Mouse (Mus musculus): ENCODE results near the gene Csrnp2. TPM values are rescaled to one million over a fixed set of nuclear protein-coding genes. Genes with fewer than 3 reads are reported as not detected.
"Not testable (repeated sequence)": the region's sequence is repeated elsewhere in the genome, so short reads cannot be mapped to it uniquely, and the experiment has no call there.

The Csrnp2 gene
- 10.4 and 10.9 TPM in 2 replicates for polyA plus RNA-seq (2015; fragmentation: Nextera tagmentation; extraction: Ambion mirVana)

GRCm38 (mm10) chr15:100495102-100495501 is at the start of gene Csrnp2:
Csrnp2 (minus strand) TSS chr15:100495488.
- H3K27me3 ChIP-seq (ENCODE audit: insufficient read depth, low read length): no peaks in the 10 kb centered on the region
- peak; percentile 95 for ATAC-seq (replicated peaks; ENCODE audit: low FRiP score, low read depth)
- H3K36me3 ChIP-seq (ENCODE audit: insufficient read depth, low read length): no peaks in the 10 kb centered on the region
- peak within 1 kb of the TSS; percentile 90 for H3K27ac ChIP-seq
- peak within 1 kb of the TSS; percentile 88 for H3K4me3 ChIP-seq (replicated peaks; ENCODE audit: low read depth, low read length)
- WGBS: under 1% methylated on average over 40 of the region's 40 CpGs
- peak within 1 kb of the TSS; percentile 89 for H3K9ac ChIP-seq (ENCODE audit: low read depth, low read length)
- peak within 1 kb of the TSS; percentile 98 for H3K4me2 ChIP-seq (ENCODE audit: low read length)
- DNase-seq (ENCODE audit: low spot score): peak; percentile 96
- peaks cover 25% of the 10 kb centered on the region; the same call in 1 of the 2 replicates for H3K4me1 ChIP-seq (replicated peaks; ENCODE audit: insufficient read depth, low read length)
- no peaks in the 10 kb centered on the region for H3K9me3 ChIP-seq (replicated peaks; ENCODE audit: low read length)
- peak; percentile 65 for TF ChIP-seq CTCF (IDR thresholded peaks at IDR 0.05; ENCODE audit: low read depth)

- WGBS: 97% methylated on average over 14 of the region's 14 CpGs
- not testable (repeated sequence) for H3K27ac ChIP-seq
These were observed 48.4 kb upstream of the Csrnp2 start for GRCm38 (mm10) chr15:100543651-100544030.

DNA sequence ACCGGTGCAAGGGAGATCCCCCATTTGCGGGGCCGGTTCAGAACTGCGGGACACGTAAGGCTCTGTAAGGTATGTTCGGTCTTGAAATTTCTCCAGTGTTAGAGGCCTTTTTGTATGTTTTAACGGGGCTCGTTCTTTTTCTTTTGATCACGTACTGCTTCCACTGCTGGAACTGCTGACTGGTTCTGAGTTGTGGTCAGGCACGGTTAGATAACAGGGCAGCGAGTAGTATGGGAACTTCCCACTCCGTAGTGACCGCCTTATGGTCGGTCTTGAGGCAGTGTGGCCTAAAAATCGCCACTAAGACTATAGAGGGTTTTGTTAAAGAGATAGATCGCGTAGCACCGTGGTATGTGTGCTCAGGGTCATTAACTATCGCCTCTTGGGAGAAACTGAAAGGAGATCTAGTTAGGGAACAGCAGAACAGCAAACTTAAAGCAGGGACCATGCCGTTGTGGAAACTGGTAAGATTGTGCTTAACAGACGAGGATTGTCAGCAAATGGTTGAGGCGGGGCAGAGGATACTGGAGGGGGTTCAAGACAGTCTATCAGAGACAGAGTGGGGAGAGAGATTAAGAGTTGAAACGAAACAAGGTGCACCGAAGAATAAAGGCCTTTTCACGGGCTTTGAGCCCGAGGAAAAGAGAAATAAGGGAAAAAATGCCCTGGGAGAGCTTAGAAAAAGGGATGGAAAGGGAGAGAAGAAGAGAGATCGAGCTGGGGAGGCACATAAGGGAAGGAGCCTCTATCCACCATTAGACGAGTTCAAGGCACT is 47.8 kb upstream of the Csrnp2 start:
- not testable (repeated sequence) for H3K27ac ChIP-seq; H3K9me3 ChIP-seq (replicated peaks; ENCODE audit: low read length); H3K4me2 ChIP-seq (ENCODE audit: low read length); ATAC-seq (replicated peaks; ENCODE audit: low FRiP score, low read depth); DNase-seq (ENCODE audit: low spot score); H3K4me3 ChIP-seq (replicated peaks; ENCODE audit: low read depth, low read length); H3K9ac ChIP-seq (ENCODE audit: low read depth, low read length); H3K27me3 ChIP-seq (ENCODE audit: insufficient read depth, low read length); H3K4me1 ChIP-seq (replicated peaks; ENCODE audit: insufficient read depth, low read length)
- WGBS: 98% methylated on average over 24 of the region's 28 CpGs
- H3K36me3 ChIP-seq (ENCODE audit: insufficient read depth, low read length): peaks cover 11% of the 10 kb centered on the region; the same call in 1 of the 2 replicates

More at GRCm38 (mm10) chr15:100543651-100544030, 48.4 kb upstream of the Csrnp2 start:
- not testable (repeated sequence) for H3K4me3 ChIP-seq (replicated peaks; ENCODE audit: low read depth, low read length); H3K4me2 ChIP-seq (ENCODE audit: low read length); H3K27me3 ChIP-seq (ENCODE audit: insufficient read depth, low read length); H3K9ac ChIP-seq (ENCODE audit: low read depth, low read length); H3K9me3 ChIP-seq (replicated peaks; ENCODE audit: low read length); ATAC-seq (replicated peaks; ENCODE audit: low FRiP score, low read depth); DNase-seq (ENCODE audit: low spot score); H3K4me1 ChIP-seq (replicated peaks; ENCODE audit: insufficient read depth, low read length)
- H3K36me3 ChIP-seq (ENCODE audit: insufficient read depth, low read length): peaks cover 14% of the 10 kb centered on the region; the same call in 1 of the 2 replicates

DNA sequence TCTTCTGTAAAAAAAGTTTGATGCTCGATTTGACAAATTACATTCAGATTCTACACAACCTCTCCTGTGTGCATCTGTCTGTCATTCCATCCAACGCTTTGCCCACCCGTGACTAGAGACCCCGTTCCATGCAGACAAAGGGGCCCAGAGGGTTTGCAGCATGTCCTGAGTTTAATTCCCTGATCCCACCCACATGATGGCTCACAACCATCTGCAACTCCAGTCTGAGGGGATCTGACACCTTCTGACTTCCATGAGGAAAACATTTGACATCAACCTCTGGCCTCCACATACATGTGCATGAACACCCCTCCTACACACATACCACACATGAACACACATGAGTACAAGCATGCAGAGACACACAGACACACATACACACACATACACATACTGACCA is 46.1 kb upstream of the Csrnp2 start:
- 95% methylated on average over 4 of the region's 4 CpGs for WGBS
- Histone ChIP-seq H3K36me3 (ENCODE audit: insufficient read depth, low read length) (peaks cover 11% of the 10 kb centered on the region; the same call in 1 of the 2 replicates), H3K4me1 (replicated peaks; ENCODE audit: insufficient read depth, low read length) (no peaks in the 10 kb centered on the region), H3K27me3 (ENCODE audit: insufficient read depth, low read length) (no peaks in the 10 kb centered on the region), H3K4me2 (ENCODE audit: low read length) (no peak overlapping the region), H3K4me3 (replicated peaks; ENCODE audit: low read depth, low read length) (no peak overlapping the region), H3K9ac (ENCODE audit: low read depth, low read length) (no peak overlapping the region), H3K9me3 (replicated peaks; ENCODE audit: low read length) (no peaks in the 10 kb centered on the region), H3K27ac (no peak overlapping the region)
- ATAC-seq (replicated peaks; ENCODE audit: low FRiP score, low read depth) (no peak), DNase-seq (ENCODE audit: low spot score) (no peak)
- TF ChIP-seq CTCF (IDR thresholded peaks at IDR 0.05; ENCODE audit: low read depth): no peak

DNA sequence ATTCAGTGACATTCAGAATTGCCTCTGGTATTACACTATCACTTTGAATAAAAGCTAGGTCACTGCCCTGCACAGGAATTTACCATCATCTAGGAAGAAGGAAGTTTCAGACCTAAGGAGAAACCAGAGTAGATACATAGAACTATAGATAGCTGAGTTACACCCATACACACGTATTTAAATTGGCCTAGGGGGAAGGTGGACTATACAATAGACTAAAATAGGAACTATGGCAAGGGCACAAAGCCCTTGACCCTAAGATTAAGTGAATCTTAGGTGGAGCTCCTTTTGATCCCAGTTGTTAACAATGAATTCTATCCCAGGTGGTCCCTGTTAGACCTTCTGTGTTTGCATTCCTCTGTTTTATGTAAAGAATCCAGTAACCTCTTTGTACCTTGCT is 45.7 kb upstream of the Csrnp2 start:
- 82% methylated on average over 1 of the region's 1 CpGs for WGBS
- not testable (repeated sequence) for H3K4me2 ChIP-seq (ENCODE audit: low read length); H3K27ac ChIP-seq; H3K27me3 ChIP-seq (ENCODE audit: insufficient read depth, low read length); DNase-seq (ENCODE audit: low spot score); H3K9ac ChIP-seq (ENCODE audit: low read depth, low read length); ATAC-seq (replicated peaks; ENCODE audit: low FRiP score, low read depth); H3K4me1 ChIP-seq (replicated peaks; ENCODE audit: insufficient read depth, low read length); H3K4me3 ChIP-seq (replicated peaks; ENCODE audit: low read depth, low read length); H3K9me3 ChIP-seq (replicated peaks; ENCODE audit: low read length)
- peaks cover 11% of the 10 kb centered on the region; the same call in 1 of the 2 replicates for H3K36me3 ChIP-seq (ENCODE audit: insufficient read depth, low read length)

- no peaks in the 10 kb centered on the region for H3K9me3 ChIP-seq (replicated peaks; ENCODE audit: low read length)
- no peak for TF ChIP-seq CTCF (IDR thresholded peaks at IDR 0.05; ENCODE audit: low read depth)
- WGBS: 95% methylated on average over 9 of the region's 9 CpGs
- H3K4me3 ChIP-seq (replicated peaks; ENCODE audit: low read depth, low read length): no peak overlapping the region
- H3K4me1 ChIP-seq (replicated peaks; ENCODE audit: insufficient read depth, low read length): no peaks in the 10 kb centered on the region
- H3K36me3 ChIP-seq (ENCODE audit: insufficient read depth, low read length): peaks cover 11% of the 10 kb centered on the region; the same call in 1 of the 2 replicates
- DNase-seq (ENCODE audit: low spot score) (no peak), ATAC-seq (replicated peaks; ENCODE audit: low FRiP score, low read depth) (no peak)
- no peak overlapping the region for H3K27ac ChIP-seq
- no peak overlapping the region for H3K4me2 ChIP-seq (ENCODE audit: low read length)
- no peak overlapping the region for H3K9ac ChIP-seq (ENCODE audit: low read depth, low read length)
- no peaks in the 10 kb centered on the region for H3K27me3 ChIP-seq (ENCODE audit: insufficient read depth, low read length)
These were observed 44.1 kb upstream of the Csrnp2 start for GRCm38 (mm10) chr15:100539411-100539810.
